Mouse (Mus musculus): ENCODE measurements around the gene Prss35. TPM values are rescaled to one million over a fixed set of nuclear protein-coding genes. Genes with fewer than 3 reads are reported as not detected.

Prss35 gene
- polyA plus RNA-seq, 1 experiment from 2014 or later: 1.7 TPM

GRCm38 (mm10) chr9:86734795-86735194 lies 8.7 kb upstream of the Prss35 start:
- H3K4me2 ChIP-seq: no peak overlapping the region
- H3K4me1 ChIP-seq (replicated peaks): no peaks in the 10 kb centered on the region
- H3K27me3 ChIP-seq: no peaks in the 10 kb centered on the region
- H3K9ac ChIP-seq: no peak overlapping the region
- H3K36me3 ChIP-seq: no peaks in the 10 kb centered on the region
- DNase-seq: no peak
- no peaks in the 10 kb centered on the region for H3K9me3 ChIP-seq (replicated peaks)
- WGBS (ENCODE audit: insufficient replicate concordance): 58% methylated on average over 9 of the region's 9 CpGs
- H3K27ac ChIP-seq: no peak overlapping the region
- no peak overlapping the region for H3K4me3 ChIP-seq (replicated peaks)
- ATAC-seq (ENCODE audit: low read depth): no peak

GRCm38 (mm10) chr9:86736991-86737390 lies 6.5 kb upstream of the Prss35 start:
- Histone ChIP-seq H3K4me1 (replicated peaks) (no peaks in the 10 kb centered on the region), H3K9me3 (replicated peaks) (no peaks in the 10 kb centered on the region), H3K27me3 (no peaks in the 10 kb centered on the region), H3K9ac (no peak overlapping the region), H3K4me3 (replicated peaks) (no peak overlapping the region), H3K36me3 (no peaks in the 10 kb centered on the region), H3K4me2 (no peak overlapping the region), H3K27ac (no peak overlapping the region)
- DNase-seq (no peak), ATAC-seq (ENCODE audit: low read depth) (no peak)
- 78% methylated on average over 4 of the region's 4 CpGs for WGBS (ENCODE audit: insufficient replicate concordance)

- WGBS (ENCODE audit: insufficient replicate concordance): 65% methylated on average over 1 of the region's 1 CpGs
- H3K9me3 ChIP-seq (replicated peaks): no peaks in the 10 kb centered on the region
- DNase-seq (no peak), ATAC-seq (ENCODE audit: low read depth) (no peak)
- H3K4me1 ChIP-seq (replicated peaks): no peaks in the 10 kb centered on the region
- no peaks in the 10 kb centered on the region for H3K36me3 ChIP-seq
- no peak overlapping the region for H3K4me2 ChIP-seq
- no peak overlapping the region for H3K9ac ChIP-seq
- no peak overlapping the region for H3K27ac ChIP-seq
- H3K4me3 ChIP-seq (replicated peaks): no peak overlapping the region
- no peaks in the 10 kb centered on the region for H3K27me3 ChIP-seq
These were observed 5.4 kb upstream of the Prss35 start for GRCm38 (mm10) chr9:86738067-86738466.

GRCm38 (mm10) chr9:86738801-86739200 lies 4.6 kb upstream of the Prss35 start:
- Histone ChIP-seq H3K4me1 (replicated peaks) (no peaks in the 10 kb centered on the region), H3K4me2 (no peak overlapping the region), H3K9ac (no peak overlapping the region), H3K27me3 (no peaks in the 10 kb centered on the region), H3K9me3 (replicated peaks) (no peaks in the 10 kb centered on the region), H3K27ac (no peak overlapping the region), H3K36me3 (no peaks in the 10 kb centered on the region), H3K4me3 (replicated peaks) (no peak overlapping the region)
- no peak for DNase-seq
- no peak for ATAC-seq (ENCODE audit: low read depth)
- WGBS (ENCODE audit: insufficient replicate concordance): 90% methylated on average over 8 of the region's 8 CpGs

GRCm38 (mm10) chr9:86739971-86740370 lies 3.5 kb upstream of the Prss35 start:
- no peak for DNase-seq
- no peak for ATAC-seq (ENCODE audit: low read depth)
- H3K4me3 ChIP-seq (replicated peaks): no peak overlapping the region
- H3K4me1 ChIP-seq (replicated peaks): no peaks in the 10 kb centered on the region
- 24% methylated on average over 3 of the region's 3 CpGs for WGBS (ENCODE audit: insufficient replicate concordance)
- no peaks in the 10 kb centered on the region for H3K36me3 ChIP-seq
- no peak overlapping the region for H3K27ac ChIP-seq
- no peak overlapping the region for H3K4me2 ChIP-seq
- no peak overlapping the region for H3K9ac ChIP-seq
- no peaks in the 10 kb centered on the region for H3K27me3 ChIP-seq
- no peaks in the 10 kb centered on the region for H3K9me3 ChIP-seq (replicated peaks)

GRCm38 (mm10) chr9:86744041-86744440 lies 592 bp downstream of the Prss35 start:
- ATAC-seq (ENCODE audit: low read depth): no peak
- no peak overlapping the region for H3K4me3 ChIP-seq (replicated peaks)
- no peak overlapping the region for H3K4me2 ChIP-seq
- H3K36me3 ChIP-seq: no peaks in the 10 kb centered on the region
- no peak overlapping the region for H3K9ac ChIP-seq
- no peak overlapping the region for H3K27ac ChIP-seq
- 27% methylated on average over 5 of the region's 5 CpGs for WGBS (ENCODE audit: insufficient replicate concordance)
- H3K27me3 ChIP-seq: no peaks in the 10 kb centered on the region
- no peaks in the 10 kb centered on the region for H3K9me3 ChIP-seq (replicated peaks)
- H3K4me1 ChIP-seq (replicated peaks): no peaks in the 10 kb centered on the region
- DNase-seq: no peak

GRCm38 (mm10) chr9:86745926-86746581 lies 2.6 kb downstream of the Prss35 start:
- Histone ChIP-seq H3K9me3 (replicated peaks) (no peaks in the 10 kb centered on the region), H3K4me3 (replicated peaks) (no peak overlapping the region), H3K4me1 (replicated peaks) (no peaks in the 10 kb centered on the region), H3K9ac (no peak overlapping the region), H3K27me3 (no peaks in the 10 kb centered on the region), H3K4me2 (no peak overlapping the region), H3K27ac (no peak overlapping the region), H3K36me3 (no peaks in the 10 kb centered on the region)
- no peak for DNase-seq
- no peak for ATAC-seq (ENCODE audit: low read depth)
- 25% methylated on average over 13 of the region's 13 CpGs for WGBS (ENCODE audit: insufficient replicate concordance)

GRCm38 (mm10) chr9:86762477-86763376 lies 19.3 kb downstream of the Prss35 start:
- ATAC-seq (ENCODE audit: low read depth) (no peak), DNase-seq (no peak)
- H3K27me3 ChIP-seq: no peaks in the 10 kb centered on the region
- H3K9me3 ChIP-seq (replicated peaks): no peaks in the 10 kb centered on the region
- no peaks in the 10 kb centered on the region for H3K4me1 ChIP-seq (replicated peaks)
- no peak overlapping the region for H3K4me2 ChIP-seq
- H3K9ac ChIP-seq: no peak overlapping the region
- H3K4me3 ChIP-seq (replicated peaks): no peak overlapping the region
- H3K36me3 ChIP-seq: no peaks in the 10 kb centered on the region
- 57% methylated on average over 8 of the region's 8 CpGs for WGBS (ENCODE audit: insufficient replicate concordance)
- H3K27ac ChIP-seq: no peak overlapping the region

- H3K9ac ChIP-seq: no peak overlapping the region
- no peaks in the 10 kb centered on the region for H3K9me3 ChIP-seq (replicated peaks)
- no peaks in the 10 kb centered on the region for H3K36me3 ChIP-seq
- DNase-seq (no peak), ATAC-seq (ENCODE audit: low read depth) (no peak)
- no peak overlapping the region for H3K4me2 ChIP-seq
- no peaks in the 10 kb centered on the region for H3K27me3 ChIP-seq
- no peak overlapping the region for H3K4me3 ChIP-seq (replicated peaks)
- H3K27ac ChIP-seq: no peak overlapping the region
- WGBS (ENCODE audit: insufficient replicate concordance): 39% methylated on average over 2 of the region's 2 CpGs
- H3K4me1 ChIP-seq (replicated peaks): no peaks in the 10 kb centered on the region
These were observed 20.6 kb downstream of the Prss35 start for GRCm38 (mm10) chr9:86764002-86764401.

GRCm38 (mm10) chr9:86766991-86767390 lies 23.5 kb downstream of the Prss35 start:
- no peak overlapping the region for H3K9ac ChIP-seq
- H3K27me3 ChIP-seq: no peaks in the 10 kb centered on the region
- no peak overlapping the region for H3K4me2 ChIP-seq
- DNase-seq: no peak
- no peak overlapping the region for H3K4me3 ChIP-seq (replicated peaks)
- 74% methylated on average over 10 of the region's 10 CpGs for WGBS (ENCODE audit: insufficient replicate concordance)
- no peaks in the 10 kb centered on the region for H3K36me3 ChIP-seq
- no peak for ATAC-seq (ENCODE audit: low read depth)
- no peak overlapping the region for H3K27ac ChIP-seq
- H3K9me3 ChIP-seq (replicated peaks): no peaks in the 10 kb centered on the region
- no peaks in the 10 kb centered on the region for H3K4me1 ChIP-seq (replicated peaks)

- ATAC-seq (ENCODE audit: low read depth) (no peak), DNase-seq (no peak)
- 66% methylated on average over 3 of the region's 3 CpGs for WGBS (ENCODE audit: insufficient replicate concordance)
- H3K27me3 ChIP-seq: no peaks in the 10 kb centered on the region
- no peak overlapping the region for H3K4me2 ChIP-seq
- no peaks in the 10 kb centered on the region for H3K36me3 ChIP-seq
- H3K4me3 ChIP-seq (replicated peaks): no peak overlapping the region
- no peaks in the 10 kb centered on the region for H3K4me1 ChIP-seq (replicated peaks)
- no peaks in the 10 kb centered on the region for H3K9me3 ChIP-seq (replicated peaks)
- H3K9ac ChIP-seq: no peak overlapping the region
- H3K27ac ChIP-seq: no peak overlapping the region
These were observed 29.4 kb downstream of the Prss35 start for GRCm38 (mm10) chr9:86772897-86773296.

GRCm38 (mm10) chr9:86773996-86774395 lies 30.5 kb downstream of the Prss35 start:
- Histone ChIP-seq H3K4me2 (no peak overlapping the region), H3K36me3 (no peaks in the 10 kb centered on the region), H3K9me3 (replicated peaks) (no peaks in the 10 kb centered on the region), H3K27me3 (no peaks in the 10 kb centered on the region), H3K27ac (no peak overlapping the region), H3K4me1 (replicated peaks) (no peaks in the 10 kb centered on the region), H3K4me3 (replicated peaks) (no peak overlapping the region), H3K9ac (no peak overlapping the region)
- DNase-seq (no peak), ATAC-seq (ENCODE audit: low read depth) (no peak)
- WGBS (ENCODE audit: insufficient replicate concordance): 72% methylated on average over 8 of the region's 8 CpGs

Measured in liver, embryonic 13.5 days (tissue).